Mouse (Mus musculus) B cell, adult 2 months (primary cell): Measurements from ENCODE around the gene Kansl2.
"Not testable (repeated sequence)": the region's sequence is repeated elsewhere in the genome, so short reads cannot be mapped to it uniquely, and the experiment has no call there.

Experiments used
- DNase-seq, 2 experiments: peaks; one replicate each; pipeline ENCODE4 v3.0.0; 2022

Gene Kansl2

DNA sequence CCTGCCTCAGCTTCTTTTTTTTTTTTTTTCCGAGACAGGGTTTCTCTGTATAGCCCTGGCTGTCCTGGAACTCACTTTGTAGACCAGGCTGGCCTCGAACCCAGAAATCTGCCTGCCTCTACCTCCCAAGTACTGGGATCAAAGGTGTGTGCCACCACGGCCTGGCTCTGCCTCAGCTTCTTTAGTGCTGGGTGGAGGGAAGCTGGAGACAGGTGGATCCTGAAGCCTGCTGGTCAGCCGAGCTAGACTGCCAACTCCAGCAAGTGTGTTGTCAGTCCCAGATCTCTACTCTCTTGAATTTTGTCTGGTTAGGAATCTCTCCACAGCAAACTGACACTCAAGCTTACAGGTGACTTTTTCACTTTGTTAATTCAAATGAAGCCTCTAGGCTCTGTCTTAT lies 1.9 kb upstream of the Kansl2 start:
- DNase-seq: no peak

DNA sequence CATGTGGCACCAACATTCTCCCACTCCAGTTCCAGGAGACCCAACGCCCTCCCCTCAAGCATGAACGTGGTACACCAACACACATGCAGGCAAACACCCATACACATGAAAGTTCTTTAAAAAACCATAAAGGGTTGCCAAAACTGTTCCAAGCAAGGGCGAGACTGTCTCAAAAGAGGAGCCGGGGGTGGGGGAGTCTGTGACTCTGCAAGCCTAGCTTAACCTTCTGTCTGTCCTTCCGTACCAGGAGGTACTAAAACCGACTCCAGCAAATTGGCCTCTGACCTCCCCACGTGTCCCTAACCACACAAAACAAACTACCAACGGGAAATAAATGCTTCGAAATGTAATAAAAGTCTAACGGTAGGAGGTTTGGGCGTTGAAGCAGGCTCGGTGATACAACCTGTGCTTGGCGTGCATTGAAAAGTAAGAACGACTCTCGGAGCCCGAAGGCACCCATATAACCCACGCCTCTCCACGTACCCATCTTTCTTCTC lies 981 bp downstream of the Kansl2 start:
- peak in 1 of 2 experiments; percentile 12 for DNase-seq

DNA sequence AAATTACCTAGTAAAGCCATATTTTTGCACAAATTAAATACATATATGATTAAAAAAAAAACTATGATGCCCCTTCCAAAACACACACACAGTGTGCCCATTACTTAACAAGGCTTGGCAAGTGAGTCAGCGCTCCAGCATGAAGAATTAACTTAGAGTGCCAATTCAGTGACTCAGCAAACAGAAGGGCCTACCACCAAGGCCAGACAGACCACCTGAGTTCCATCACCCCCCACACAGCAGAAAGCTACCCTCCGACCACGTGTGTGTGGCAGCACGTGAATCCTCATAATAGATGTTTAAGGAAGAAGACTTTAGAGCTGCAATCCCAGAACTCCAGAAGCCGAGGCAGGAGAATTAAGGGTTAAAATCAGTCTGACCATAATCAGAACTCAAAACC lies 1.8 kb downstream of the Kansl2 start:
- DNase-seq: no peak

DNA sequence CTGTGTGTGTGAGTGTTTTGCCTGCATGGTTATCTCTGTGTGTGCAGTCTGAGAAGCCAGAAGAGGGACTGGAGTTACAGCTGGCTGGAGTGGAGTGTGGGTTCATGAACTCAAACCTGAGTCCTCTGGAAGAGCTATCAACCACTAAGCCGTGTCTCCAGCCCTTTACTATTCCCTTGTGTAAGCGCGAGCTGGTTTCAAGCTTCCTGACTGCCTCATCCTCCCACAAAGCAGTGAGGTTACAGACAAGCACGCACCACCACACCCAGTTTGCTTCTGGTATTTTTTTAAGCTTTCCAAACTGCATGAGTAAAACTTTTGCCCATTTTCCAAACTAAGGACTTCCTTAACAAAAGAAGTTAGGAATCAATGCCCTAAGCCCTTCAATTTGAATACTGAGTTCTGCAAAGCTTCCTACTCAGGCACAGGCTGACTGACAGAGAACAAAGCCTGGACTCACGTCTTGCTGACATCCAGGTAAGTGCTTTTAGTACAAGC lies 5.9 kb downstream of the Kansl2 start:
- no peak for DNase-seq

DNA sequence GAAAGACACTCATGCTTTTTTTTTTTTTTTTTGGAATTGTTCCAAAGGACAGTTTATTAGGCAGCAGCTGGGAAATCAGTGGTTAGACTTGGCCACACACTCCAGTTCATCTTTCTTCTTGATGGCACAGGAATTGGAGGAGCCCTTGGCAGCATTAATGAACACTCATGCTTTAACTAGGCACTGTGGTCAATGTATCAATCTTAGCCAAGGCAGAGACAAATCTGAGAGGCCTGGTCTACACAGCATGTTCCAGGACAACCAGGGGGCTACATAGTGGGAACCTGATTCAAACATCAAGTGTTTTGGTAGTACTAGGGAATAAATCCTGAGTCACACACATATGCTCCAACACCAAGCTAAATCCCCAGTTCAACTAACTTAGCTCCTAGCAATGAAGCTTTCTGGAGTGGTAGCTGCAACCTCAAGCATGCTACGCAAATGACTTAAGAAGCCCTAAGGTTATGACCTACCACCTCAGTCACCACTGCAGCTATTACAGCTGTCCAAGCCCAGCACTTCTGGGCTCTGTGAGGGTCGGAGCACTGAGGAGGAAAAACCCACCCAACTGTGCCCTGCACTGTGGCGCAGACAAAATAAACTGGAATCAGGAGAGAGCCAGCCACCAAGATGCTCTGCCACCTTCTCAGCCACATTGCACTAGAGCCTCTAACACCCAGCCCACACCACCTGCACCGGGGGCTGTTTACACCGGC lies 6.8 kb downstream of the Kansl2 start:
- DNase-seq: no peak

DNA sequence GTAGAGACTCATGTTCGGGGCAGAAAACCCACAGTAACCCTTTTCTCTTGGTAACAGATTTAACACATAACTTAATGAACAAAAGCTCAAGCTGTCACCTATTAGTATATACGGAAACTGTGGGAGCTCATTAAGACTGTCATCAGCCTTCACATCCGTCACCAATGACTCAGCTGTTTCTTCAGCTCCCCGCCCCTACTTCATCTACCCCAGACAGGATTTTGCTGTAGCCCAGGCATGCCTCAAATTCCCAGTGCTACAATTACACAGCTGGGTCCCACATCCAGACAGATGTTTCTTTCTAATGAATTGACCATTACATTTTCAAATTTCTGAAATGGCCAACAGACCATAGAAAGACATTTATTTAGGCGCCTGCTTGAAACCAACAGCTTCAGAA lies 8.0 kb downstream of the Kansl2 start:
- DNase-seq: no peak

DNA sequence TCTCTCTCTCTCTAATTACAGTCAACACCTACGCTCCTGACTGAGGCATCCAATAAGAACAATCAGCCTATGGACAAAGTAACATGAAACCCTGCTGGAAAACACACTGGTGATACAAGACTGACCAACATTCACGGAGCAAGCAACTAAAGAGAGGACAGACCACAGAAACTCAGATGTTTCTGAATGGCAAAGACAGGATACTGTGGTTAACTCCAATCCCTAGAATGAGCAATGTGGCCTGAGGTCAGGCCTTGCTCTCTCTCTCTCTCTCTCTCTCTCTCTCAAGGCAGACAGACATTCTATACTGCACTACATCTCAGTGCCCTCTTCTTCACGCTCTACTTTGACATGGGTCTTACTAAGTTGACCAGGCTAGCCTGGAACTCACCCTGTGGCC lies 12.8 kb downstream of the Kansl2 start:
- no peak for DNase-seq

DNA sequence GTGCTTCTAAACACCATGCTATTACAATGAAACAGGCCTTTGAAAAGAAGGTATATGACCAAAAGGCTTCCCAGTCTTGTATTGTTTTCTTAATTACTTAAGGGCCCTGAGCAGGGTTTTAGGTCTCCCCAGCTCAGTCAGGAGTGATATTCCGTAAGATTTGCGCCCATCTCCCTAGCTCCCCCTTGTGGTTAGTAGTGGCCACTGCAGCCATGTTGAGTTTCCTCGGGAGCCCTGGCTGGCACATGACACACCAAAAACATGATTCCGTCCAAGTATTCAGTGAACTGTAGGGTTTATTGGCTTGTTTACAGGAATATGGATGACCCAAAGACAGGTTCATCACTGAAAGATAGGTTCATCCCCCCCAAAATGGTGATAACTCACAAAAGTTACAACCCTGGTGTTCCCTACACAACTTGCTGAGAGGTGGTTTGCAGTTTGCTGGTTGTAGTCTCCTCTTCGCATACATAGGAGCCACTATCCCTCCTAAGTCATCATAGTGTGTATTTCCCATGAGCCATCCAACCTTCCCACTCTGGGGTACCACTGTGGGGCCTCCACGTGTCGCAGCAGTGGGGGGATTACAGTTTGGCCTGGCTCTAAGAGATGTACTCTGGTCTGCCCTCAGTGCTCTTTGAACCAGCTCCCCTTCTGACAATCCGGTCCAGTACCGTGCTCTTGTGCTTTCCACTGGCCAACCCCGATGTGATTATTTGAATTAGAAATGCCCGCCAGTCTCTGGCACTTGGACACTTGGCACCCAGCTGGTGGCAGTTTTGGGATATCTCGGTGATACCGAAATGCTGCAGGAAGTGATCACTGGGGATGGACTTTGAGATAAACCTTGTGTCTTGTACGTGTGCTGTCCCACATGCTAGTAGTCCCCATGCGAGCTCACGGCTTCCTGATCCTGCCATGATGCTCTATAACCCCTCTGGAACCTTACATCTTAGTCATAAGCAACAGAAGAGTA lies 16.4 kb downstream of the Kansl2 start:
- peak; percentile 78 to 81 for DNase-seq

DNA sequence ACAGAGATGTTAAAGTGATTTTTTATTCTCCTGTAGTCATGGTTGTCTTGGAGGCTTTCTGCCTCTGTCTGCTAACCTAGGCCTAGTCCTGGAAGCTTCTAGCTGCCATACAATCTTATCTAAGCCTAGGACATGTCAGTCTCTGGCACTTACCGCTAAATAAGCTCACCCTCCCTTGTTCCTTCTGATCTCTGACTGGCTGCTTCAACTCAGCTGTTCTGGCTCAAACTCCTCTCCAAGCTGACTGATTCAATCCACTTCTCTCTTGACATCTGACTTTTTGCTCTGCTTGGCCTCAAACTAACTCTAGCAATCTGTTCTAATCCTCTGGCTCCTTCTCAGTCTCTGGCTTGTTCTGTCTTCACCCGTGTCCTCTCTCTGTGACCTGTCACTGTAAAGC lies 19.2 kb downstream of the Kansl2 start:
- not testable (repeated sequence) for DNase-seq

DNA sequence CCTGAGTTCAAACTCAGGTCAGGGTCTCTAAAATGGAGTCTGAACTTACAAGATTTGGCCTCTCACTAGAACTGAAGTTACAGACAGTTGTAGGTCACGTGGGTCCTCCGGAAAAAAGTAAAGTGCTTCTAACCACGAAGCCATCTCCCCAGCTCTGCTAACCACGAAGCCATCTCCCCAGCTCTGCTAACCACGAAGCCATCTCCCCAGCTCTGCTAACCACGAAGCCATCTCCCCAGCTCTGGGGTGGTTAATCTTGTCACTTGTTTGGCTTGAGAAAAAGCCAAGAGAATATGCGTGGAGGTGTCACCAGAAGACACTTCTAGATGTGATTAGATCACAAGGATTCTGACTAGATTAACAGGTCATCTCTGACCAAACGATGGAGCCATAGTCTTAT lies 19.9 kb downstream of the Kansl2 start:
- peak in 1 of 2 experiments; percentile 15 for DNase-seq

DNA sequence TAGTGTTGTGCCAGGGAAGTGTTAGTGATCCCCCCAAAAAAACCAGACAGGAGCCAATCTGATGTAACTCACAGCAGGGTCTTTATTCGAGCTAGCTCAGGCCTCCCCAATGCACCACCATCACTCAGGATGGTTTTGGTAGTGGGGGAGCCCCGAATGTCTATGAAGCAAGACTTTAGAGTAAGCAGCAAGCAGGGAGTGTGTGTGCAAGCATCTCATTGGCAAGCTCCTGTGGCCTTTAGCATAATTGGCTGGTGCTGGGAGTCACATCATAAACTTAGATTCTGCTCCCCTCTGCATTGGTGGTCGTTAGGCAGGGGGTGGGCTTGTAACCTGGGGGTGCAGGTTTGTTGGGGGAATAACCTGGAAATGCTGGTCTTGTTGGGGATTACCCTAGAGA lies 20.4 kb downstream of the Kansl2 start:
- DNase-seq: not testable (repeated sequence)

DNA sequence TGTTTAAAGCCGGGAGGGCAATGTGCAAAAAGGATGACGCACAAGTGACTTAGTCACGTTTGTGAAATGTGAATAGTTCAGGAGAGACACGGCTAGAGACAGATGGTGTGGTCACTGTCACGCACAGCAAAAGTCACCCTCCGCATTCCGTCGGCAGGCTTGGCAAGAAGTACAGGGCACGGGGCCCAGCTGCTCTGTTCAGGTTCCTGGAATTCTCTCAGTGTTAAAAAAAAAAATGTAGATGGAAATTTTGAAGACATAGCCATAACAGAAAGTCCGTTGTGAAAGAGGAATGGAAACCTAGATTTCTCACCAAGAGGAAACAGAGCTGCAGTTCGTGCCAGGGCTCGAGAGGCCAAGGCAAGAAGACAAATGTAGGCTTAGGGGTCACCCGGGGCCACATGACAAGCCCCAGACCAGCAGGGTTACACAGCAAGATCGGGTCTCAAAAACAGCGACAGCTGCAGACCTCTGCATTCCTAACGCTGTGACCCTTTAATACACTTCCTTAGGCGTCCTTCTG lies 21.2 kb downstream of the Kansl2 start:
- DNase-seq: peak; percentile 57 to 58

DNA sequence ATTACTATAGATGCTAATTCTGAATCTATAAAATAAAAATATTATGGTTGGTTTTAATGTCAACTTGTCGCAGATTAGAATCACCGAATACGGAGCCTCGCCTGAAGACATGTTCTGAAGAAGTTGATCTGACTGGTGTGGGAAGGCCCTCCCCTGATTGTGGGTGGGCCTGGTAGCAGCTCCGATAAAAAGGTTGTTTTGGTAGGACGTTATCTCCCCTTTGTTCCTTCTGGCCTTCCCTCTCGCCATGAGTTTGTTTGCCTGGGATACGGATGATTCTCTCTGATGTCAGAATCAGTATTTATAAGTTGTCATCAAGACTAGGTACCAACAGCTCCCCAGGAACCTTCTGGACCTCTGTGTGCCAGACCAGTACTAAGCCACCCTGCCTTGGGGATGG lies 21.8 kb downstream of the Kansl2 start:
- no peak for DNase-seq

DNA sequence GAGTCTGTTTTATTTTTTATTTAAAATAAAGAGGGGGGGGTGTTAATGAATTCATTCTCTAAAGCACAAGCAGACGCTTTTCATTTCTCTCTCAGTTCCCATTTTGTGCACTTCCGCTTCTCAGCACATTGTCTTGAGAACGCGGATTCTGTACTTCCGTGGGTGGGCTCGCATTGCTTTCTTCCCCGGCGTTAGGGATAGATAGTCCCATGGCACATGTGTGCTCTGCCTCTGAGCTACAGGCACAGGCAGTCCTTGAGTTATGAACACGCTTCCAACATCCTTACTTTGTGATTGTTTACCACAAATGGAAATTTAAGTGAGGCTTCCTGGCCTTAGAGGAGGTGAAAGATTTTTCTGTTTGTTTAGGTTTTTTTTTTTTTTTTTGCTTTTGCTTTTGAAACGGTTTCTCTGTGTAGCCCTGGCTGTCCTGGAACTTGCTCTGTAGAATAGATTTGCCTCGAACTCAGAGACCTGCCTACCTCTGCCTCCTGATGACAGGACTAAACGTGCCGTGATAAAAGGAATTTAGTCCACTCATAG lies 22.6 kb downstream of the Kansl2 start:
- DNase-seq: peak; percentile 70 to 73

DNA sequence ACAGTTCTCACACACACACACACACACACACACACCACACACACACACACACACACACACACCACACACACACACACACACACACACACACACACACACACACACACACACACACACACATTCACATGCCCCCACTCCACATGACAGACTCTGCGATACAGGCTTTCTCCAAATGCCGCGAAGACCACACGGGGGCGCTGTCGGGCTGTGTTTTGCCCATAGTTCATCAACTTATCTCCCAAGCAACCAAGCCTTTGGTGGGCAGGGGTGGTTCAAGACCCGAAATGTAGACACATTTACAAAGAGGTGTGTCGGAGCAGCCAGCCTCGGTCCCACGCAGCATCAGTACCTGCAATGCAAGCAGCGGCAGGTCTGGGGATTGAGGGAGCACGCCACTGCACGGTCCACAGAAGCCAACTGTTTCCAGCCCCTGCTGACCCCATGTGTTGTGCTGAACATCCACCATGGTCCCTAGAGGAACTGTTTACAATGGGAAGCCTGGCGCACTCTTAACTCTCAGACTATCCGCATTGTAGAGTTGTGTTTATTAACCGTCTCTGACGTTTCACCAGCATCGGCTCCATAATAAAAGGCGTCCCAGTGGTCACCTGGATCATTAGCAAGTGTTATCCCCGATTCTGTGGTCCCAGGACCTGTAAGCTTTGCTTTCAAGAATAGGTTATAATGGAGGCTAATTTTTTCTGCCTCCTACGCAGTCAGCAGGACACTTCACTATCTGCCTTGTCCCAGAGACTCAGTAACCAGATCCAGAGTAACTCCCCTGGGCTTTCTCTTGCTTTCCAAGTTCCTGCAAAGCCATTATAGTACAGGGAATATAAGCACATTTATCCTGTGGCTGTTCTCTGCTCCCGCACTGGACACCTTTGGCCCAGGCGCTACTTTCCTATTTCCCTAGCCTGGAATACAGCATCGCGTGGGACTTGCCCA lies 23.4 kb downstream of the Kansl2 start:
- DNase-seq: peak; percentile 91 to 92

DNA sequence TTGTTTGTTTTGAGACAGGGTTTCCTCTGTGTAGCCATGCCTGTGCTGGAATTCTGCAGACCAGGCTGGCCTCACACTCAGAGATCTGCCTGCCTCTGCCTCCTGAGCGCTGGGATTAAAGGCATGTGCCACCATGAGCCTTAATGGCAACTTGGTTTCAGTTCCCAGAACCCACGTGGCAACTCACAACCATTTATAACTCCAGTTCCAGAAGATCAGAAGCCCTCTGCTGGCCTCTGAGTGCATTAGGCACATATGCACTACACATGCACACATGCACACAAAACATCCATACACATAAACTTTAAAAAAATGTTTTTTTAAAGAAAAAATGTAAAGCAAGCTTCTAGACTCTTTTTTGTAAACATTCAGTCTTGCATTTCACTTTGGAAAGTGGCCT lies 24.7 kb downstream of the Kansl2 start:
- peak; percentile 16 to 21 for DNase-seq

DNA sequence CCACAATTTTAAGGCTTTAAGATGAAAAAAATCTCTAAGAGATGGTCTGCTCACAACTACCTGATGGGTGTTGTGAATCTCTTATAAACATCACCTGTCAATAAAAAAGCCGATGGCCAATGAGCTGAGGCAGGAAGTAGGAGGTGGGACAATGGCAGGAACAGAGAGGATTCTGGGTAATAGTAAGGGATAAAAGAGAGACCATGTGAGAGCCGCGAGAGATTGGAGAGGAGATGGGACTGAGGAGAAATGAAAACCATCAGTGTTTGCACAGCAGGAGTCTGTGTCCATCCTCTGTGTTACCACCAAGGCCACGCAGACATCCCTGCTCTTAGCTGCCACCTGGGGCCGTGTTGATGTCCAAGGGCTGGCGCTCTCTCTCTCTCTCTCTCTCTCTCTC lies 26.7 kb downstream of the Kansl2 start:
- DNase-seq: no peak

DNA sequence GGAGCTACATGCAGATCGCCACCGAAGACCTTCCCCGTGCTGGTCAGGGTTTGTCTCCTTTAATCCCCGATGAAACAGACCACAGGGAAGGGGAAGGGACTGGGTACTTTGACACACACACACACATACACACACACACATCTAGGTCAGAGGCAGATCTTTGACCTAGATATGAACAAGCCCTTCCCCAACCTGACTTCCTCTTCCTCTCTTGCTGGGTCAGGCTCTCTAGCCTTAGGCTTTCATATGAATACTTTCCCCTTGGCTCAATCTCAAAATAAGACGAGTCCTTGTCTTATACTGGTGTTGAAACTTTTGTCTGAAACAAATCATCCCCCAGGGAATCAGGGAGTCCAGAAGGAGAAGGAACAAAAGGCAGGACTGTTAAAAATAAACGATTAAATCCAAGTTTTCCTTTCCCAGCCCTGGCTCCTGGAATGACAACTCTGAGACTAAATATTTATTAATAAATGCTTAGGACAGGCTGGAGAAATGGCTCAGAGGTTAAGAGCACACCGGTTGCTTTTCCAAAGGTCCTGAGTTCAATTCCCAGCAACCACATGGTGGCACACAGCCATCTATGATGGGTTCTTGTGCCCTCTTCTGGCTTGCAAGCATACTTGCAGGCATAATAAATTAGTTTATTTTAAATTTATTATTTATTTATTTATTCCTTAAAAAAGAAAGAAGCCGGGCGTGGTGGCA lies 27.7 kb downstream of the Kansl2 start:
- no peak for DNase-seq

DNA sequence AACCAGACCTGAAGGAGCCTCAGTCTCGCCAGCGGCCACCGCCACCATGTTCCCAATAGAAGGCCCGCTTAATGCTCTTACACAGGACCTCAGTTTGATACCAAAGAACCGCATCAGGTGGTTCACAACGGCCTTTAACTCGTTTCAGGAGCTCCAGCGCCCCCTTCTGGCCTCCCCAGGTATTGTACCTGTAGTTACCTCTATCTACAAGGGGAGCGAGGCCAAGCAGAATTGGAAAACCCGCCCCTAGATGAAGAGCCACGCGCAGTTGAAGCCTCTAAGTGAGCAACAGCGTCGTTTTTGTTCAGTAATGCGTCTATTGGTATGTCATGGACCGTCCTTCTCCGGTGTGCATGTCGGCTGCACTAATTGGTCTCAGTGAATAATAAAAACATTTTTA lies 29.6 kb downstream of the Kansl2 start:
- peak; percentile 92 to 94 for DNase-seq

DNA sequence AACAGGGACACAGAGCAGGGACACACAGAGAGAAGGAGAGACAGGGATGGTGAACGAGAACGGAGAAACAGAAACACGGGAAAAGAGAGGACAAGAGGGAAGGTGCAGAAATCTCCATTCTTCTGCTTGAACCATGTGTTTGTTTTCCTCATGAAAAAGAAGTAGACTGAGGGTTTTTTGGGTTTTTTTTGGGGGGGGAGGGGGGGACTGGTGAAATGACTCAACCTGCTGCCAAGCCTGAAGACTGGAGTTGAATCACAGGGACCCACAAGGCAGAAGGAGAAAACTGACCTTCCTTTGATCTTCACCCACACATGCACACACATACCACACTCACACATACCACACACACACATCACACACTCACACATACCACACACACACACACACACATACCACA lies 30.7 kb downstream of the Kansl2 start:
- no peak for DNase-seq

DNA sequence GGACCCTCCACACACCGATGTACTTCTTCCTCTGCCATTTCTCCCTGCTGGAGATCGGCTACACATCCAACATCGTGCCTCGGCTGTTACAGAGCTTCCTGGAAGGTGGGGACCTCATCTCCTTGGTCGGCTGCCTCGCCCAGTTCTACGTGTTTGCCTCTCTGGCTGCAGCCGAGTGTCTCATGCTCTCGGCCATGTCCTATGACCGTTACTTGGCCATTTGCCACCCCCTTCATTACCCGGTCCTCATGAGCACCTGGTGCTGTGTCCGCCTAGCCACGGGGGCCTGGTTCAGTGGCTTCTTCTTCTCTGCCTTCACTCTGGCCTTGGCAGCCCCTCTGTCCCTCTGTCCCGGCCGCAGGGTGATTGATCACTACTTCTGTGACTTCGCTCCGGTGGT lies 36.4 kb downstream of the Kansl2 start:
- DNase-seq: no peak
